Mouse (Mus musculus) liver (tissue): ENCODE measurements around the gene Coq5.
A peak's percentile ranks its signal among the peaks of the same experiment; 100 is the strongest.

Source experiments
- DNase-seq: peaks from one replicate; pipeline ENCODE4 v3.0.0-alpha.2; 2020; ENCODE audit warnings: mixed read lengths

Gene Coq5

GRCm38 (mm10) chr5:115279226-115280049 is at the start of gene Coq5:
Coq5 (plus strand) TSS chr5:115279666.
- DNase-seq: peak; percentile 90

DNA sequence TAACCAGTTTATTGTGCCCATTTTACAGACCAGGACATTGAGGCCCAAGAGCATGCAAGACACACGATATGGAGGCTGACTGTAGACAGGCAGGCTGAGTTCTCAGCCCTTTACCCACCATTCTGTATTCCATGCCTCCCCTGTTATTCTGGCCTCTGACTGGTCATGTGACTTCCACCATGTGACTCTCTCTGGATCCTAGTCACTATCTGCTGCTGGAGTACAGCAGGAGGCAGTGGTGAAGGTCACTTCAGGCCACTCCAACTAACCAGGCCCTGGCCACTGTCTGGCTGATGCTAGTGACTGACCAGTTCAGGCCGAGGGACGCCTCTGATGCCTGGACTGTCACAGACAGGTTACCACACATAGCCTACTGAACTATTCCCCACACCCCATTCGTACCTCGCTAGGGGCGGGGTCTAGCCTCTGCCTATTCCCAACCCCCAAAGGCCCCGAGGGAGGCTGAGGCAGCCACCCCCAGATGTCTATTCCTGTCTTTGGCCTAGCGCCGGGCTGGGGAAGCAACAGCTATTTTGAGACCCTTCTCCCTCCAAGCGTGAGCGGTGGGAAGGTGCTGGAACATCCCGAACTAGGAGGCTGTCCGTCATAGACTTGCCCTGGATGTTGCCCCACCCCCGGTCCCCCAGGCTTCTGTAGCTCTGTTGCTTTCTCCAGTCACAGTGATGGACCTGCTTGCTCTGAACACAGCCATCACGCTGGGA is 48.5 kb upstream of the Coq5 start:
- DNase-seq: no peak

DNA sequence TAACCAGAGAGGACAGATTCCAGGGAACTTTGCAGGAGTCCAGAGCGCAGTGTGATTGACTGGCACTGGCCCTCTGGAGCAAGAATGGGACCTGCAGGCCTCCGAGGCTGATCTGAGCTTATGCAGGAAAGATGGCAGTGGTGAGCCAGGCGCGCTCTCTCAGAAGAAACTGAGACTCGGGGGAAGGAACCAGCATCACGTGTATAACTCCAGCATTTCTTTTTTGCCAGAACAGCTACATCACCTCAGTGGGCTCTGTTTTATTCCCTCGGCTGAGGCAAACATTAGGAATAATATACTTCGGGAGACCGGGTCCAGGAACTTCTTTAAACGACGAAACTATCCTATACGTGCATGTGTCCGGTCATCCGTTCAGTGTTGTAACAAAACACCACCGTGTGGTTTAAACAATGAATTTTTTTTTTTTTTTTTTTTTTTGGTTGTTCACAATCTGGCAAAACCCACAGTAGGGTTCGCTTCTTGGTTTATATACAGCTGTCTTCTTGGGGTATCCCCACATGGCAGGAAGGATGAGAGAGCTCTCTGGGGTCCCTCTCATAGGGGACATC is 47.8 kb upstream of the Coq5 start:
- DNase-seq: no peak

DNA sequence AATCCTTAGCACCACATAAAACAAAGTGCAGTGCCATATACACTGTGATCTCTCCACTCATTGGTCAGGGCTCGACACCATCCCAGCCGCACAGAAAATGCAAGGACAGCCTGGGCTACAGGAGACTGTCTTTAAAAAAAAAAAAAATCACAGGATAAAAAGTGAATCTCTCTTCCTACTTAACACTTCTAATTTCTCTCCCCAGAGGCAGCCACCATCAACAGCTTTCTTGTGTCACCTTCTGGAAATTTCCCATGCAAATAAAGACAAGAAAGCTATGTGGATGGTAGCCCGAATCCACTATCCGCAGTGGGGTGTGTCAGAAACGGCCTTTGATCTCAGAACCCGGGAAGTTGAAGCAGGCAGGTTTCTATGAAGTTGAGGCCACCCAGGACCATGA is 47.0 kb upstream of the Coq5 start:
- DNase-seq: no peak

- no peak for DNase-seq
Measured at GRCm38 (mm10) chr5:115233031-115233780, 46.3 kb upstream of the Coq5 start.

- no peak for DNase-seq
Measured at GRCm38 (mm10) chr5:115234519-115234918, 44.9 kb upstream of the Coq5 start.

DNA sequence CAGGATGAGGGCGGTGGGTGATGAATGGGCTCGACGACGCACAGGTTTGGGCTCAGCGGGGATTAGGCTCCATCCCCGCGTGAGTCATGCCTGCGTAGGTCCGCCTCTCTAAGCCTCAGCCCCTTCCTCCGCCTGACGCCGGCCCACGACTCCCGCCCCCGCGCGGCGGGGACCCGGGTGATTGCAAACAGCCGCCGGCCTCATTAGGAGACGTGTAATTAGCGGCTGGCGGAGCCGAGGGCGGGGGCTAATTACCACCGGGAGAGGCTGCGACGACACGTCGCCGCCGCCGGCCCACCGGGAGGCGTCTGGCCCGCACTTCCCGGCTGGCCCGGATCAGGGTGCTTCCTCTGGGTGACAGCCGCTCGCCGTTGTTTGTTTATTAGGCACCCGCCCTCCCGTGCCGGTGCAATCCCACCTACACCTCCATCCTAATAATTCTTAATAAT is 44.1 kb upstream of the Coq5 start:
- peak; percentile 36 for DNase-seq

DNA sequence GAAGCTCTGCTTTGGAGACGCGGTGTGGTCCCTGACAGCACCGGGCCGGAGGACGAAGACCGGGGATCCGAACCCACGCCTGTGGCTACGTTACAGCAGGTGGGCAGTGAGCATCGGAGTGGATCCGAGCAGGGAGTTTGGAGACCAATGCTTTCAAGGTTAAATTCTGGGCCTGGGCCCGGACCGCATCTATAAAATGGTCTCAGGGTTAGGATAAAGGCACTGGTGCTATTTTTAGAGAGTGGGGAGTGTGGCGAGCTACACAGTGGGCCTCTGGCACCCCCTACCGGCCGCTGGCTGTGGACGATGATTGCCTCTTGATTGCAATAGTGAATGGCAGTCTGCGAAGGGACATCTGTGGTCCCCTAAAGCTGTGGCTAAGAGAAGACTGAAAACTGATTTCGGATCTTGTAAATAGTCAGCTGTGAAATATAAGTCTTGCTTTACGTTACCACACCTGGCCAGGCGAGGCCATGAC is 43.6 kb upstream of the Coq5 start, which contains the start of gene Pop5:
Gene Pop5, plus strand, starts transcription at position 51 of the 478 bp plus-strand sequence.
- peak; percentile 90 for DNase-seq

- DNase-seq: peak; percentile 94
Measured at GRCm38 (mm10) chr5:115237803-115238728, 41.4 kb upstream of the Coq5 start.

DNA sequence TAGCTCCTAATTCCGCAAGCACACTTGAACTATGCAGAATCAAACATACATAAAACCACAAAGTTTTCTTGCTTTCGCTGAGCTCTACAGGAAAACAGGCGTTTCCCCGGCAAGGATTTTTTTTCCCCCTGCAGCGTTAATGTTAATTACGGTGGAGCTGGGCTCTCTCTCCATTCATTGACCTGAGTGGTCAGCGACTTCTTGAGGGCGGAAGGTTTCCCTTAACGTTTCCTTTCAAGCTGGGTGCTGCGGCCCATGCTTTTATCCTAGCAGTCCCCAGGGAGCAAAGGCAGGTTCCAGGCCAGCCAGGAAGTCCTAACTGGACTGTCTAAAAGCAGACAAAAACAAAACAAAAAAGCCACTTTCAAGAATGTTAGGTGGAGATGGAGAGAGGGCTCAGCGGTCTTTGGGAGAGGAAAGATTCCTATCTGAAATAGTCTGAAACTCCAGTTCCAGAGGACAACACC is 40.7 kb upstream of the Coq5 start:
- no peak for DNase-seq

GRCm38 (mm10) chr5:115240191-115240590 is 39.3 kb upstream of the Coq5 start:
- no peak for DNase-seq

DNA sequence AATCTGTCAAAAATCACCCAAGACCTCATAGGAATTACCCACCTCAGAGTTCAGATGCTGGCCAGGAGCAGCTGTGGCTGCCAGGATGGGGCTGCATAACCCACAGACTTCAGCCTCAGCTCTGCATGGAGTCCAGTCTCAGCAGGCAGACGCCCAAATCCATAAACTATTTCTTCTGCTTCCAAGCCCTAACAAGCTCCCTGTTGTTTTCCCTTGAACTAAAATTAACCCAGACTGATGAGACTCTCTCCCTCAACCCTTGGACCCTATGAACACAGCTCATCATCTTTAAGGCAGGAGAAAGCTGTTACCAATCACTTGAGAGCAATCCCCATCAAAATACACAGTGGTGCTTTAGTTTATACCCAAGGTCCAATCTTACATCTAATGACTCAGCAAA is 24.0 kb upstream of the Coq5 start:
- DNase-seq: no peak

DNA sequence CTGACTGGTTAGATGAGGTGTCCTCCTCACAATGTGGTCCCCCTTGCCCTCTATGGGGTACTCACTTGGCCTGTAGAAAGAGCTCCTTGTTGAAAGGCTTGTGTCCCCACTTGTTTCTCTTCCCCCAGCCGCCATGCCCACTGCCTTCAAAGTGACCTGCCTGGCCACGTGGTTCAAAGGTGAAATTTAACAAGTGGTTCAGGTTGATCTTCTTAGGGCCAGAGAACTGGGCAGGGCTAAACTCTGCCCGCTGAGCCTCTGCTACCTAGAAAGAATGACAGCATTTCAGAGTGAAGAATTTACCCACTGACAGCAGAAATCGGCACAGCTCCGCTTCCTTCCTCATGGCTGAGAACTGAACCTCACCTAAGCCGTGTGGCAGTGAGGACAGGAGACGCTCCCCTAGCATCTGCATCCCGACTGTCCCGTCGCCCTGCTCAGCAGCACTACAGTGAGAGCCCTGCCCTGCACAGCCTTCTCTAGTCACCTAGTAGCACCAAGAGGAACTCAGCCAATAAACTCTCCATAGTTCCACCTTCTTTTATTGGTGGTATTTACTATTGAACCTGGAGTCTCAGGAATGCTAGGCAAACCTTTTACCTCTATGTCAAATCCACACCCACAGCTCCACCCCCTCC is 22.4 kb upstream of the Coq5 start:
- DNase-seq: no peak

DNA sequence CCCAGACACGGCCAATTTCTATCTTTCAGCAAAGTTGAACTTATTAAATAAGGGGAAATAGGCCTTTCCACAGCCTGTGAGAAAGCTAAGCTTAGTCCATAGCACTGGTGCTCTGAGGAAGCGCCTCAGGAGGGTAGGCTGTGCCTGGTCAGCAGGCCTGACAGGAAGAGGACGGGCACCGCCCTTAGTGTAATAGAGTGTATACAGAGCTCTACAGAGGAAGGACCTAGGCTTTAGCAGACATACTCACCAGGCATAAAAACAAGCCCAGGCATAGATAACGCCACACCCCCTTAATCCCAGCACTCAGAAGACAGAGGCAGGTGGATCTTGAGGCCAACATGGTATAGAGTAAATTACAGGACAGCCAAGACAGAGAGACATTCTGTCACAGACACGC is 19.1 kb upstream of the Coq5 start:
- DNase-seq: peak; percentile 44

GRCm38 (mm10) chr5:115261141-115261540 is 18.3 kb upstream of the Coq5 start:
- DNase-seq: no peak

DNA sequence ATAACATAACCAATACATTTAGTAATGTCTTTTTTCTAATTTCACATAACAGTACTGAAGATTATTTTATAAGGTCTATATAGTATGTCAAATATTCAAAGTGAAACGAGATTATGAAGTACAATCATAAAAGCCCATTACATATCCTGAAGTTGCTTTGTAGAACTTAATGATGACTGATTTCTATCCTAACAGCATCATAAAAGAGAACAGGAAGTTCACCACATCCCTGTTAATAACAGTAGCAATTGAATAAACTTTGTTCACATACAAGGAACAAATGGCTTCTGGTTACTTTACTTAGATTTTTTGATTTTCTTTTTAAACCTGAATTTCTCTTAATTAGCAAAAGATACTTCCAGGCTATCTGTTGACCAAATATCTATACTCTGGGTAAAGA is 17.6 kb upstream of the Coq5 start:
- no peak for DNase-seq

DNA sequence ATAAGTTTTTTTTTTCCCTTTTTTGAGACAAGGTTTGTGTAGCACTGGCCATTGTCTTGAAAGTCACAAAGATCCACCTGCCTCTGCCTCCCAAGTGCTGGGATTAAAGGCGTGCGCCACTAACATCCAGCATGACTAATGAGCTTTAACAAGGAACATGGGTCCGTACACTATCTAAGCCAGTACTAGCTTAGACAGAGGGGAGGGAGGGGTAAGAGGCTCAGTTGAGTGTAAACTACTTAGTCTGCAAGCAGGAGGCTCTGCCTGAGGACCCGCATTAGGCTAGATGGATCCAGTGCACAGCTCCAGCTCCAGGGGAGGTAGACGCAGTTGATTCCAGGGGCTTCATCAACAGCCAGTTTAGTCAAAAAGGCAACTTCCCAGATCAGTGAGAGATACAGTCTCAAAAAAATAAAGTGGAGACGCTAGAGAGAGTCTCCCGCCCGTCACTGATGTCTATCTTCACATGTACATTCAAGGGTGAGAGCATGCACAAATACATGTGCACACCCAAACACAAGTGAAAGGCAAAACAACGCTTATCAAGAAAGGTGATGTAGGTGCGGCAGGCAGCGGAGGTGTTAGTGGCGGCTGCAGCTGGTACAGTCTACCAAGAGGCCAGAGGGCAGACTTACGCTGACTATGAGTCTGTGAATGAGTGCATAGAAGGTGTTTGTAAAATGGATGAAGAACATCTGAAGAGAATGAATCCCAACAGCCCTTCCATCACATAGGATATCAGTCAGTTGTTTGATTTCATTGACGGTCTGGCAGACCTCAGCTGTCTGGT is 16.8 kb upstream of the Coq5 start:
- DNase-seq: no peak

DNA sequence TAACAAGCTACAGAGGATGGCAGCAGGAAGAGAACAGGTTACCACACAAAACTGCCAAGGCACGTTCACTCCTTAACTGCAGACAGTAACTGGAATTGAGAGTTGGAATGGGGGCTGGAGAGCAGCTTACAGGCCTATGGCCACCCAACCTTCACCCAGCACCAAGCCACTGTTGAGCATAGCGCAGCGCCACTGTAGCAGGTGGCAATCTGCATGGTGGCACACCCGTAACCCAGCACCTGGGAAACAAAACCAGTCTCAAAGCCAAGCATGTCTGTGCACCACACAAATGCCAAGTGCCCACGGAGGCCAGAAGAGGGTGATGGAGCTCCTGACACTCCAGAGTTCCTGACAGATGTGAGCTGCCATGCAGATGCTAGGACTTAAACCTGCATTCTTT is 13.1 kb upstream of the Coq5 start:
- DNase-seq: peak; percentile 69

GRCm38 (mm10) chr5:115266787-115267468 is 12.5 kb upstream of the Coq5 start:
- peak; percentile 84 for DNase-seq
